Mouse (Mus musculus) hindbrain, embryonic 16.5 days (tissue): ENCODE results near the gene Prpf18. TPM values are rescaled to one million over a fixed set of nuclear protein-coding genes. Genes with fewer than 3 reads are reported as not detected.

Experiments
- ATAC-seq: fragments of 200-750 bp; cut with Nextera tagmentation; 2 replicates; pipeline ENCODE4 v1.8.0; 2017; ENCODE audit warnings: moderate TSS enrichment, moderate library complexity
- H3K27ac ChIP-seq: fragments of 300-500 bp; sonication (generic); 2 replicates; pipeline ENCODE4 v1.5.1; 2014; ENCODE audit warnings: low read depth, mild to moderate bottlenecking, control low read depth, low read length, moderate library complexity
- H3K27me3 ChIP-seq: fragments of 300-500 bp; sonication (generic); replicated peaks from 2 replicates; pipeline ENCODE4 v1.6.1; 2014; ENCODE audit warnings: low read length; ENCODE audit not compliant: control insufficient read depth, insufficient read depth
- H3K36me3 ChIP-seq: fragments of 300-500 bp; sonication (generic); 2 replicates; pipeline ENCODE4 v1.6.1; 2014; ENCODE audit warnings: mild to moderate bottlenecking, low read length, moderate library complexity, mixed read lengths; ENCODE audit not compliant: control insufficient read depth, insufficient read depth
- H3K4me1 ChIP-seq: fragments of 300-500 bp; sonication (generic); 2 replicates; pipeline ENCODE4 v1.6.1; 2014; ENCODE audit warnings: low read depth, low read length; ENCODE audit not compliant: control insufficient read depth, insufficient read depth
- H3K4me2 ChIP-seq: fragments of 300-500 bp; sonication (generic); 2 replicates; pipeline ENCODE4 v1.6.1; 2014; ENCODE audit warnings: mild to moderate bottlenecking, low read length, control low read depth, moderate library complexity
- H3K4me3 ChIP-seq: fragments of 300-500 bp; sonication (generic); 2 replicates; pipeline ENCODE4 v1.5.1; 2014; ENCODE audit warnings: mild to moderate bottlenecking, low read length, control low read depth, moderate library complexity
- H3K9ac ChIP-seq: fragments of 300-500 bp; sonication (generic); 2 replicates; pipeline ENCODE4 v1.6.1; 2014; ENCODE audit warnings: low read depth, mild to moderate bottlenecking, control low read depth, low read length, moderate library complexity
- H3K9me3 ChIP-seq: fragments of 300-500 bp; sonication (generic); 2 replicates; pipeline ENCODE4 v1.6.1; 2014; ENCODE audit warnings: mild to moderate bottlenecking, low read length, moderate library complexity; ENCODE audit not compliant: control insufficient read depth
- WGBS: fragments of 180-500 bp; shearing (Covaris S2); extraction: QIAGEN DNeasy Blood & Tissue Kit; methylation state at CpG from one replicate; pipeline ENCODE4 v1.1.7; 2014; 5-methylcytosine and 5-hydroxymethylcytosine counted together
- polyA plus RNA-seq: library from polyadenylated mRNA; unstranded; fragments of >200 nt; fragmentation: Nextera tagmentation; extraction: Ambion mirVana; gene quantifications from 2 replicates; pipeline ENCODE4 v1.2.1, GENCODE M21; 2015

Prpf18 gene
- polyA plus RNA-seq: 37.6 and 42.8 TPM in 2 replicates

- Histone ChIP-seq H3K9ac (peak within 1 kb of the TSS; percentile 70), H3K4me2 (peak within 1 kb of the TSS; percentile 89), H3K4me1 (peaks cover 14% of the 10 kb centered on the region), H3K4me3 (peak within 1 kb of the TSS; percentile 62), H3K27ac (peak within 1 kb of the TSS; percentile 66), H3K36me3 (peaks cover 8% of the 10 kb centered on the region), H3K27me3 (no peaks in the 10 kb centered on the region), H3K9me3 (no peaks in the 10 kb centered on the region)
- WGBS: 1% methylated on average over 40 of the region's 40 CpGs
- ATAC-seq: peak; percentile 94
These were observed at the start of gene Prpf18 for GRCm38 (mm10) chr2:4651500-4652285. Gene Prpf18, minus strand, starts transcription at chr2:4652113.

GRCm38 (mm10) chr2:4679886-4680285, 28.0 kb upstream of the Prpf18 start:
- no peak overlapping the region for H3K4me2 ChIP-seq
- no peak overlapping the region for H3K27ac ChIP-seq
- H3K36me3 ChIP-seq: no peaks in the 10 kb centered on the region
- H3K9ac ChIP-seq: no peak overlapping the region
- WGBS: 84% methylated on average over 3 of the region's 3 CpGs
- no peak for ATAC-seq
- H3K4me3 ChIP-seq: no peak overlapping the region
- H3K4me1 ChIP-seq: no peaks in the 10 kb centered on the region
- no peaks in the 10 kb centered on the region for H3K9me3 ChIP-seq
- H3K27me3 ChIP-seq: no peaks in the 10 kb centered on the region

GRCm38 (mm10) chr2:4671636-4672035, 19.7 kb upstream of the Prpf18 start:
- H3K4me1 ChIP-seq: no peaks in the 10 kb centered on the region
- WGBS: 92% methylated on average over 8 of the region's 8 CpGs
- no peak overlapping the region for H3K9ac ChIP-seq
- ATAC-seq: no peak
- no peak overlapping the region for H3K4me3 ChIP-seq
- H3K9me3 ChIP-seq: no peaks in the 10 kb centered on the region
- H3K4me2 ChIP-seq: no peak overlapping the region
- H3K27me3 ChIP-seq: no peaks in the 10 kb centered on the region
- no peak overlapping the region for H3K27ac ChIP-seq
- H3K36me3 ChIP-seq: no peaks in the 10 kb centered on the region

GRCm38 (mm10) chr2:4669701-4670100, 17.8 kb upstream of the Prpf18 start:
- H3K36me3 ChIP-seq: no peaks in the 10 kb centered on the region
- no peaks in the 10 kb centered on the region for H3K4me1 ChIP-seq
- no peak overlapping the region for H3K27ac ChIP-seq
- no peaks in the 10 kb centered on the region for H3K9me3 ChIP-seq
- no peak overlapping the region for H3K4me2 ChIP-seq
- H3K27me3 ChIP-seq: no peaks in the 10 kb centered on the region
- H3K9ac ChIP-seq: no peak overlapping the region
- H3K4me3 ChIP-seq: no peak overlapping the region
- WGBS: 97% methylated on average over 8 of the region's 8 CpGs
- no peak for ATAC-seq

- Histone ChIP-seq H3K4me1 (no peaks in the 10 kb centered on the region), H3K9ac (no peak overlapping the region), H3K27ac (no peak overlapping the region), H3K4me2 (no peak overlapping the region), H3K9me3 (no peaks in the 10 kb centered on the region), H3K27me3 (no peaks in the 10 kb centered on the region), H3K36me3 (no peaks in the 10 kb centered on the region), H3K4me3 (no peak overlapping the region)
- 85% methylated on average over 2 of the region's 2 CpGs for WGBS
- ATAC-seq: no peak
These were observed 16.7 kb upstream of the Prpf18 start for GRCm38 (mm10) chr2:4668626-4669025.

GRCm38 (mm10) chr2:4660677-4661076, 8.8 kb upstream of the Prpf18 start:
- Histone ChIP-seq H3K4me1 (no peaks in the 10 kb centered on the region), H3K27ac (no peak overlapping the region), H3K27me3 (no peaks in the 10 kb centered on the region), H3K36me3 (no peaks in the 10 kb centered on the region), H3K9ac (no peak overlapping the region), H3K4me2 (no peak overlapping the region), H3K9me3 (no peaks in the 10 kb centered on the region), H3K4me3 (no peak overlapping the region)
- ATAC-seq: no peak
- WGBS: 86% methylated on average over 2 of the region's 2 CpGs

- Histone ChIP-seq H3K27me3 (no peaks in the 10 kb centered on the region), H3K9me3 (no peaks in the 10 kb centered on the region), H3K36me3 (peaks cover 18% of the 10 kb centered on the region), H3K4me3 (no peak overlapping the region), H3K27ac (no peak overlapping the region), H3K4me2 (no peak overlapping the region), H3K9ac (no peak overlapping the region), H3K4me1 (peaks cover 14% of the 10 kb centered on the region)
- ATAC-seq: no peak
- WGBS: 95% methylated on average over 2 of the region's 2 CpGs
These were observed 2.3 kb downstream of the Prpf18 start for GRCm38 (mm10) chr2:4649646-4650045.

GRCm38 (mm10) chr2:4648094-4648493, 3.8 kb downstream of the Prpf18 start:
- no peaks in the 10 kb centered on the region for H3K9me3 ChIP-seq
- no peak overlapping the region for H3K4me2 ChIP-seq
- H3K4me3 ChIP-seq: no peak overlapping the region
- no peak for ATAC-seq
- H3K9ac ChIP-seq: no peak overlapping the region
- H3K27me3 ChIP-seq: no peaks in the 10 kb centered on the region
- H3K27ac ChIP-seq: no peak overlapping the region
- H3K4me1 ChIP-seq: peaks cover 14% of the 10 kb centered on the region
- 69% methylated on average over 4 of the region's 4 CpGs for WGBS
- H3K36me3 ChIP-seq: peaks cover 25% of the 10 kb centered on the region

- Histone ChIP-seq H3K27me3 (no peaks in the 10 kb centered on the region), H3K4me1 (peaks cover 3% of the 10 kb centered on the region), H3K4me3 (no peak overlapping the region), H3K9ac (no peak overlapping the region), H3K27ac (no peak overlapping the region), H3K4me2 (no peak overlapping the region), H3K9me3 (no peaks in the 10 kb centered on the region), H3K36me3 (peaks cover 37% of the 10 kb centered on the region)
- no peak for ATAC-seq
- 84% methylated on average over 4 of the region's 4 CpGs for WGBS
These were observed 6.8 kb downstream of the Prpf18 start for GRCm38 (mm10) chr2:4645066-4645465.
